Mouse (Mus musculus) liver, postnatal 0 days (tissue): ENCODE data around the gene Dapk3.

Experiments used
- CTCF ChIP-seq: sonication (generic); IDR thresholded peaks from 2 replicates; pipeline ENCODE4 v1.5.1; 2016; ENCODE audit warnings: antibody characterized with exemption, low read depth
- EP300 ChIP-seq: IDR thresholded peaks from 2 replicates; pipeline ENCODE4 v1.6.1; 2016; ENCODE audit warnings: antibody characterized with exemption, low read depth, mild to moderate bottlenecking

DNA sequence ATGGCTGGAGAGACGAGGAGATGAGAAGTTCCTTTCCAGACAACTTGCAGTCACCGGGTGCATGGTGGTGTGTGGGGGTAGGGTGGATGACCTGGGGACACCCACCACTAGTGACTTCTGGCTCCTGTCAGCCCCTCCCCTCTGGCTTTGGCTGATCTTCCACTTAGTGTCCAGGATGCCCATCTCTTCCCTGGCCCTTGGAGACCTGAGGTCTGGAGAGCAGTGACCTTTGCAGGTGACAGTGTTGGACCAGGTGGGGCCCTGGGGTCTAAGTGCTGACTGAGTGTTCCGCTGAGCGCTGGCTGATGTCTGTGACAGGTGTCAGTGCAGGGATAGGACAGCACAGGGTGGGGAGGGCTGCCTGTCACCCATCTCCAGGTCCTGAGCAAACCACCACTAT, 12.5 kb downstream of the Dapk3 start:
- TF ChIP-seq CTCF (no peak), EP300 (no peak)
